Mouse (Mus musculus) G1E (cell line): ENCODE measurements around the gene Pla2g4f.

Experiments
- CTCF ChIP-seq: IDR thresholded peaks from 2 replicates; pipeline ENCODE4 v1.5.1; 2012; ENCODE audit warnings: low read depth, low read length, inconsistent platforms, mixed read lengths
- GATA1 ChIP-seq: IDR thresholded peaks from 2 replicates; pipeline ENCODE4 v1.6.1; 2012; ENCODE audit warnings: borderline replicate concordance, low read length, inconsistent platforms, mixed read lengths
- GATA2 ChIP-seq: IDR thresholded peaks from 2 replicates; pipeline ENCODE4 v1.6.1; 2012; ENCODE audit warnings: low read depth, low read length, inconsistent platforms, borderline replicate concordance
- POLR2AphosphoS5 ChIP-seq: IDR thresholded peaks from 2 replicates; pipeline ENCODE4 v1.6.1; 2012; ENCODE audit warnings: low read depth, low read length, inconsistent platforms; ENCODE audit not compliant: insufficient replicate concordance
- TAL1 ChIP-seq: conservative IDR thresholded peaks from 2 replicates; pipeline ENCODE4 v1.6.1; 2012; ENCODE audit warnings: low read depth, low read length, inconsistent platforms, mixed read lengths

- no peak for TF ChIP-seq CTCF
- no peak for TF ChIP-seq TAL1
- no peak for TF ChIP-seq GATA1
- TF ChIP-seq POLR2AphosphoS5: no peak
- TF ChIP-seq GATA2: no peak
These were observed 37.4 kb upstream of the Pla2g4f start for GRCm38 (mm10) chr2:120351321-120351720.
